Mouse (Mus musculus): ENCODE measurements around the gene Stam. TPM values are rescaled to one million over a fixed set of nuclear protein-coding genes. Genes with fewer than 3 reads are reported as not detected.

Gene Stam
- polyA plus RNA-seq, 1 experiment from 2014 or later, result 38.6 TPM

DNA sequence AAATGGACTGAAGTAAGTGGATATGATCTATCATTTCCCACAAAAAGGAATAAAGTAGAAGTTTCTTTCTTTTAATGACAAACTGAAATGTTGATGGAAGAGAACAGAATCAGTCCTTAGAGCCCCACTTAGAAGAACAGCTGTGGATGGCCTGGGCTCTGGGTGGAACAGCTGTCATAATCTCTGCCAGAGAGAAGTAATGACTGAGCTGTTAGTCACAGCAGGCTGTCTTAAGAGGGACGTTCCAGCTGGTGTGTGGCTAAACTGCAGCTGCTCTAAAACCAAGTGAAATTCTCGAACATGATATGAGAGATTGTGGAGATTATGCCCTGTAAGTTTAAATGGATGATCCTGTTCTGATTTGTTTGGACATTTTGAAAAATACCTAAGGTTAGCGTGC, 63.0 kb downstream of the Stam start:
- WGBS, result 74% methylated on average over 3 of the region's 3 CpGs
- no peak overlapping the region for H3K4me3 ChIP-seq (replicated peaks; ENCODE audit: low read depth, low read length)
- ATAC-seq (replicated peaks; ENCODE audit: low FRiP score, low read depth) (no peak), DNase-seq (ENCODE audit: low spot score) (peak; percentile 49)
- H3K27ac ChIP-seq, result no peak overlapping the region
- no peak overlapping the region for H3K4me2 ChIP-seq (ENCODE audit: low read length)
- no peak for TF ChIP-seq CTCF (IDR thresholded peaks at IDR 0.05; ENCODE audit: low read depth)
- no peaks in the 10 kb centered on the region for H3K4me1 ChIP-seq (replicated peaks; ENCODE audit: insufficient read depth, low read length)
- no peaks in the 10 kb centered on the region for H3K9me3 ChIP-seq (replicated peaks; ENCODE audit: low read length)
- no peak overlapping the region for H3K9ac ChIP-seq (ENCODE audit: low read depth, low read length)
- no peaks in the 10 kb centered on the region for H3K27me3 ChIP-seq (ENCODE audit: insufficient read depth, low read length)
- H3K36me3 ChIP-seq (ENCODE audit: insufficient read depth, low read length), result peaks cover 10% of the 10 kb centered on the region; the same call in 1 of the 2 replicates

DNA sequence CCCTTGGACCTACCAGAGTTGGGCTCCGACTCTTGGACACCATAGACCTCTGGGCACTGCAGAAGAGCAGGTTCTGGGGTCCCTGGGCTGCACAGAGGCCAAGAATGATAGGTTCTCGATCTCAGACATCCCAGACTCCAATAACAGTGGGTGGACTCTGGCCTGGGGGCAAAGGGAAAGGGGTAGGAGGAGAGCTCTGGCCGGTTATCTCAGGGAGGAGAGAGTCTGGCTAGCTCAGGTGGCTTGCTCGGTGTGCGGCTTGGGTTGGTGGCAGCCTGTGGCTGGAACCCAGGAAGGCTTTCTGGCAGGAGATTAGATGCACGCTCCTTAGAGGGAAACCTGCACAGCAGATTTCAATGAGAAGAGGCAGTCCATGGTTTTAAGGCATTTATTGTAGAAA, 65.7 kb downstream of the Stam start:
- no peaks in the 10 kb centered on the region for H3K4me1 ChIP-seq (replicated peaks; ENCODE audit: insufficient read depth, low read length)
- no peak for DNase-seq (ENCODE audit: low spot score)

GRCm38 (mm10) chr2:14140044-14140443, 66.1 kb downstream of the Stam start:
- Histone ChIP-seq H3K4me2 (ENCODE audit: low read length) (no peak overlapping the region), H3K9ac (ENCODE audit: low read depth, low read length) (no peak overlapping the region), H3K36me3 (ENCODE audit: insufficient read depth, low read length) (0 out of 2 replicates have a peak, but pooled peaks cover 22% of the 10 kb centered on the region), H3K27me3 (ENCODE audit: insufficient read depth, low read length) (no peaks in the 10 kb centered on the region), H3K4me3 (replicated peaks; ENCODE audit: low read depth, low read length) (no peak overlapping the region), H3K9me3 (replicated peaks; ENCODE audit: low read length) (no peaks in the 10 kb centered on the region), H3K27ac (no peak overlapping the region), H3K4me1 (replicated peaks; ENCODE audit: insufficient read depth, low read length) (no peaks in the 10 kb centered on the region)
- DNase-seq (ENCODE audit: low spot score), result no peak
- no peak for ATAC-seq (replicated peaks; ENCODE audit: low FRiP score, low read depth)
- no peak for TF ChIP-seq CTCF (IDR thresholded peaks at IDR 0.05; ENCODE audit: low read depth)
- WGBS, result 80% methylated on average over 2 of the region's 2 CpGs

More for the DNA sequence above, 65.7 kb downstream of the Stam start:
- Histone ChIP-seq H3K9ac (ENCODE audit: low read depth, low read length) (no peak overlapping the region), H3K27ac (no peak overlapping the region), H3K36me3 (ENCODE audit: insufficient read depth, low read length) (0 out of 2 replicates have a peak, but pooled peaks cover 22% of the 10 kb centered on the region), H3K4me2 (ENCODE audit: low read length) (no peak overlapping the region), H3K27me3 (ENCODE audit: insufficient read depth, low read length) (no peaks in the 10 kb centered on the region), H3K4me3 (replicated peaks; ENCODE audit: low read depth, low read length) (no peak overlapping the region), H3K9me3 (replicated peaks; ENCODE audit: low read length) (no peaks in the 10 kb centered on the region)
- WGBS, result 83% methylated on average over 6 of the region's 6 CpGs
- ATAC-seq (replicated peaks; ENCODE audit: low FRiP score, low read depth), result no peak
- TF ChIP-seq CTCF (IDR thresholded peaks at IDR 0.05; ENCODE audit: low read depth), result no peak

GRCm38 (mm10) chr2:14145311-14145710, 71.4 kb downstream of the Stam start:
- no peak overlapping the region for H3K4me2 ChIP-seq (ENCODE audit: low read length)
- H3K4me3 ChIP-seq (replicated peaks; ENCODE audit: low read depth, low read length), result no peak overlapping the region
- H3K27me3 ChIP-seq (ENCODE audit: insufficient read depth, low read length), result no peaks in the 10 kb centered on the region
- 73% methylated on average over 3 of the region's 3 CpGs for WGBS
- DNase-seq (ENCODE audit: low spot score) (no peak), ATAC-seq (replicated peaks; ENCODE audit: low FRiP score, low read depth) (no peak)
- H3K9ac ChIP-seq (ENCODE audit: low read depth, low read length), result no peak overlapping the region
- peaks cover 23% of the 10 kb centered on the region; the same call in 1 of the 2 replicates for H3K36me3 ChIP-seq (ENCODE audit: insufficient read depth, low read length)
- no peaks in the 10 kb centered on the region for H3K4me1 ChIP-seq (replicated peaks; ENCODE audit: insufficient read depth, low read length)
- H3K27ac ChIP-seq, result no peak overlapping the region
- no peaks in the 10 kb centered on the region for H3K9me3 ChIP-seq (replicated peaks; ENCODE audit: low read length)
- no peak for TF ChIP-seq CTCF (IDR thresholded peaks at IDR 0.05; ENCODE audit: low read depth)

DNA sequence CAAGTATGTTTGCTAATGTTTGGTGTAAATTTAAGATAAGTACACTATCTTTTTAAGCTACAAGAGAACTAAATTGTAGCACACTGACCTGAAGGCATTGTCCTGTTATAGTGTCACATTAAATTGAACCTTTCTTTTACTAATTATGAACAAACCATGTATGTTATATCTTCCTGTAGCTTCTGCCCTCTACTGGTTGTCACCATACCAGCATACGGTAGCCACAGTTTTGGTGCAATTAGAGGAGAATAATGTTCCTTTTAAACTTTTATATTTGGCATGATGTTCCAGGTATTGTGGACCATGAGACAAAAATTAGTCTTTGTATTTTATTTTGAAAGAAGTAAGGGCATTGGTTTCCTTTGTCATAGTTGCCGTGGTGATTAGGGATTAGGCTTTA, 73.0 kb downstream of the Stam start:
- Histone ChIP-seq H3K9ac (ENCODE audit: low read depth, low read length) (no peak overlapping the region), H3K4me3 (replicated peaks; ENCODE audit: low read depth, low read length) (no peak overlapping the region), H3K27ac (no peak overlapping the region), H3K4me2 (ENCODE audit: low read length) (no peak overlapping the region), H3K27me3 (ENCODE audit: insufficient read depth, low read length) (no peaks in the 10 kb centered on the region), H3K9me3 (replicated peaks; ENCODE audit: low read length) (no peaks in the 10 kb centered on the region), H3K4me1 (replicated peaks; ENCODE audit: insufficient read depth, low read length) (no peaks in the 10 kb centered on the region), H3K36me3 (ENCODE audit: insufficient read depth, low read length) (peaks cover 19% of the 10 kb centered on the region; the same call in 1 of the 2 replicates)
- TF ChIP-seq CTCF (IDR thresholded peaks at IDR 0.05; ENCODE audit: low read depth), result peak; percentile 75
- peak; percentile 41 for DNase-seq (ENCODE audit: low spot score)
- WGBS, result 88% methylated on average over 2 of the region's 2 CpGs
- ATAC-seq (replicated peaks; ENCODE audit: low FRiP score, low read depth), result no peak

GRCm38 (mm10) chr2:14150829-14151228, 76.9 kb downstream of the Stam start:
- Histone ChIP-seq H3K36me3 (ENCODE audit: insufficient read depth, low read length) (peaks cover 6% of the 10 kb centered on the region; the same call in 1 of the 2 replicates), H3K4me2 (ENCODE audit: low read length) (no peak overlapping the region), H3K27me3 (ENCODE audit: insufficient read depth, low read length) (no peaks in the 10 kb centered on the region), H3K9me3 (replicated peaks; ENCODE audit: low read length) (no peaks in the 10 kb centered on the region), H3K4me1 (replicated peaks; ENCODE audit: insufficient read depth, low read length) (no peaks in the 10 kb centered on the region), H3K9ac (ENCODE audit: low read depth, low read length) (no peak overlapping the region), H3K4me3 (replicated peaks; ENCODE audit: low read depth, low read length) (no peak overlapping the region), H3K27ac (no peak overlapping the region)
- no peak for ATAC-seq (replicated peaks; ENCODE audit: low FRiP score, low read depth)
- peak; percentile 59 for TF ChIP-seq CTCF (IDR thresholded peaks at IDR 0.05; ENCODE audit: low read depth)
- DNase-seq (ENCODE audit: low spot score), result peak; percentile 42
- WGBS, result 94% methylated on average over 2 of the region's 2 CpGs

DNA sequence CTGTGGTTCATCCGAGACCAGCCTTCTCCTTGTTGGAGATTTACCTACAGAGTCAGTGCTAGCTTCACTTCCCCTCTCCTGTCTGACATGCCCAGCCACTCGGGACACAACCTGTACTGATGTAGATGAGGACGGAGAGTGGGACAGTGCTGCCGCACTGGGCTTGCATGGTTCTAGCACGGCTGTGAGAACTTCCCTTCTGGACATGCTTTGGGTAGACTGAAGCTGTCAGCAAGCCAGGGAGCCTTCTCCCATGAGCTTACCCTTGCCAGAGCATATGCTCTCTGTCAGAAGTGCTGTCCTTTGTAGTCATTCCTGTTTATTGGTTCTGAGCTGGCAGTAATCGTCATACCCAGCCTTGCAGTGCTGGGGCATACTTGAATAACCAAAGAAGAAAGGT, 78.0 kb downstream of the Stam start:
- H3K4me1 ChIP-seq (replicated peaks; ENCODE audit: insufficient read depth, low read length), result no peaks in the 10 kb centered on the region
- 92% methylated on average over 6 of the region's 6 CpGs for WGBS

More for the DNA sequence above, 78.0 kb downstream of the Stam start:
- ATAC-seq (replicated peaks; ENCODE audit: low FRiP score, low read depth), result no peak
- Histone ChIP-seq H3K4me2 (ENCODE audit: low read length) (no peak overlapping the region), H3K27me3 (ENCODE audit: insufficient read depth, low read length) (no peaks in the 10 kb centered on the region), H3K9me3 (replicated peaks; ENCODE audit: low read length) (no peaks in the 10 kb centered on the region), H3K4me3 (replicated peaks; ENCODE audit: low read depth, low read length) (no peak overlapping the region), H3K27ac (no peak overlapping the region), H3K9ac (ENCODE audit: low read depth, low read length) (no peak overlapping the region), H3K36me3 (ENCODE audit: insufficient read depth, low read length) (peaks cover 3% of the 10 kb centered on the region; the same call in 1 of the 2 replicates)
- no peak for TF ChIP-seq CTCF (IDR thresholded peaks at IDR 0.05; ENCODE audit: low read depth)
- DNase-seq (ENCODE audit: low spot score), result no peak

All from kidney, postnatal 0 days (tissue).